Mouse (Mus musculus) embryonic fibroblast, embryonic 13.5 days (primary cell): ENCODE measurements around the gene Olfr183.

Experiments
- CTCF ChIP-seq: IDR thresholded peaks from 2 replicates; pipeline ENCODE4 v1.5.1; 2011; ENCODE audit warnings: mild to moderate bottlenecking, control low read depth, low read length, moderate library complexity, borderline replicate concordance; ENCODE audit not compliant: insufficient read depth
- POLR2A ChIP-seq: IDR thresholded peaks from 2 replicates; pipeline ENCODE4 v1.6.1; 2011; ENCODE audit warnings: low read depth, mild to moderate bottlenecking, control low read depth, low read length, moderate library complexity

- TF ChIP-seq CTCF (no peak), POLR2A (no peak)
Observed at GRCm38 (mm10) chr16:59007146-59007545, 12.0 kb downstream of the Olfr183 start.
